Mouse (Mus musculus) cerebellum, adult 18-20 months (tissue): Measurements from ENCODE around the gene Ccdc124.
"Not testable (repeated sequence)": the region's sequence is repeated elsewhere in the genome, so short reads cannot be mapped to it uniquely, and the experiment has no call there.

ENCODE experiments used
- DNase-seq, 2 experiments: peaks; one replicate each; pipeline ENCODE4 v3.0.0; 2021

Ccdc124 gene

DNA sequence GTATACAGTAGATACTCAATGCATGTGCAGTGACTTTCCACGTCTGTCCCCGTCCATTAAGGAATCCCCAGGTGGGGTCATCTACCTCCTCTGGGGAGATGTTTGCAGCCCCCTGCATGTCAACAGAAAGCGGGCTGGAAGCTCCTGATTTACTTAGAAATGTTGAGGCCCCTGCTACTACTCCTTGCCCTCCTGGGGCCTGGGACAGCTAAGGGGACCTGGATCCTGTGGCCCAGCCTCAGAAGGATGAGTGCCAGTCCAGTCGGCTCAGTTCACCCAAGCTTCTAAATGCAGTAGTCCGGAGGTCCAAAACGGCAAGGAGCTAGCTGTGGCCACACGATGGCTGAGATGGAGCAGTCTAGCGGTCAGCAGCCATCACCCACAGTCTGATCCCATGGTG lies 29.8 kb downstream of the Ccdc124 start:
- no peak for DNase-seq

DNA sequence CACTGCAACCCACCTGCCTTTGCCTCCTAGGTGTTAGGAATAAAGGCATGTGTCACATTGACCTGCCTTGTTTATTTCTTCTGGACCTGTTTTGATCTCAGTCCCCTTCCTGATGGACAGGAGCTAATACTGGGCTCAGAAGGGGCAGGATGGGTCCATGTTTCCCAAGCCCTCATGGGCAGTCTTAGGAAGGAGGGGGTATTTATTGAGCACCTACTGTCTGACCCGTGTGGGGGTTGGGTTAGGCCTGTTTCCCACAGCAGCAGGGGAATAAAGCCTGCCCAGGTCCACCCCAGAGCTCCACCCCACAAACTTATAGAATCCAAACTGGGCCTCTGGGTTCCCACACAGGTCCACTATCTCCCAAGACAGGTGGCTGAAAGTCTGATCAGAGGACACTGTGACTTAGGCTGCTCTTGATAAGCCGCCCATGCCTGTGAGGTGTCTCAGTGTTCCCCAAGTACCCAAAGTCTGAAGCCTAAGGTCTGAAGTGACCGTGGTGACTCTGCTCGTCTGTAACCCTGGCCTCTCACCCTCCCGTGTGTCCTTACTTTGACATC lies 30.4 kb downstream of the Ccdc124 start:
- no peak for DNase-seq

DNA sequence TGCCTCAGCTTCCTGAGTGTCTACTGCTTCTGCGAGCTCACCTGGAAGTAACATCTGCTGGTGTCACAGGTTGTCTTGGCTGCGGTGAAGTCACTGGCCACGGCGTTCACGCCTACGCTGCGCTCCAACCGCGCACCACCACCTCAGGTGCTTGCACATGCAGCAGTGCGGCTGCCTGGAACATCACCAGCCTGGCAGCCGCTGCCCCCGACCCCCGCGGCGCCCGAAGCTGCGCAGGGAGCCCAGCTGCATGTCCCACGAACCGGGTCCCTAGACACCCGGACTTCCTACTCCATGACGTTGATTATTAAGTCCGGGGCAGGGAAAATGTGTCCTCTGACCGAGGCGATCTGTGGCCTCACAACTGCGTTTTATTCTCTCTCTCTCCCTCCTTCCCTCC lies 31.3 kb downstream of the Ccdc124 start:
- DNase-seq = no peak

DNA sequence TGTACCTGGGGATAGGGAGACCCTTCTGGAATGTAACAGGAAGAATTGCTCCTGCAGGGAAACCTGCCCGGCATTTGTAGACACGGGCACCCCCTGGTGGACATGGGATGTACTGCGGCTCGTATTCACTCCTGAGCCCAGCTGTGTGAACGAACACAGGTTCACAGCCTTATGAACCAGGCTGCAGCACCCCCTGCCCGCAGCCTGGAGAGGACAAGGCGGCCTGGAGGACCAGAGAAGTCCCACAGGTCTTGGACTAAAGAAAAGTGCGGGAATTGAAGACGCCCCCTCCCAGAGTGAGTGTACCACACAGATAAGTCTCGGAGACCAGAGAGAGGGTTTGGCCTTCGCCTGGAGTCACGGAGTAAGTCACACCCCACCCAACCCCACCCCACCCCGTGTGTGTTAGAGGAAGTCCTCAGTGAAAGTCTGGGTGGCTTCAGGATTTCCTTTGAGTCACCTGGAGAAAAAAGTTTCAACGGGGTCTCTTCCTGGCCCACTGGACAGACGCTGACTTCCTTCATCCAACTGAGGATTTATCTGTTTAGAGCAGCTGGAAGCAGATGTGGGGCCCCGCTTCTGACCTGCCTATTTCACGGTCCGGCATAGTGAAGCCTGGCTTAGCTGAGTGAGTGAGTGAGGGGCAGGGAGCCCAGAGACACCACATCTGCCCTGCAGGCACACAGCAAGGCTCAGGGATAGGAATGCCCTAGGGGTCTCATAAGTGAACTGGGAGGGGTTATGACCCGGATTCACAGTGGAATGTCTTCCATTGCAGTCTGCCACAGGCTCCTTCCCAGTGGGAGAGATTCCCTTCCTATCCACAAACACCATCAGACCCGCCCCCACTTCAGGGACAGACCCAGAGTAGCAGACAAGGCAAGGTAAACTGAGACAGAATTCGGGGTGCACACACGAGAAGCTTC lies 32.3 kb downstream of the Ccdc124 start:
- peak; percentile 83 to 94 for DNase-seq

DNA sequence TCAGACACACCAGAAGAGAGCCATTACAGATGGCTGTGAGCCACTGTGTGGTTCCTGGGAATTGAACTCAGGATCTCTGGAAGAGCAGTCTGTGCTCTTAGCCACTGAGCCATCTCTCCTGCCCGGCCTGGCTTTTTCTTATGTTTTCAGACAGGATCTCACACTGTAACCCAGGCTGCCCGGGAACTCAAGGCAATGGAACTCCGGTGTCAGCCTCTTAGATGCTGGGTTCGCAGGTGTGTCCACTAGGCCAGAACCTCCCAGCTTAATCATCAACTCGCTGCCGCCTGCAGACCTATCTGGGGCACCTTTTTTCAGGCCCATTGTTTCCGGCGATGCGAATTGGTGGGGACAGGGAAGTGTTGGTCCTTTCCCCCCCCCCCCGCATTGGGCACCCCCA lies 33.1 kb downstream of the Ccdc124 start:
- no peak for DNase-seq

DNA sequence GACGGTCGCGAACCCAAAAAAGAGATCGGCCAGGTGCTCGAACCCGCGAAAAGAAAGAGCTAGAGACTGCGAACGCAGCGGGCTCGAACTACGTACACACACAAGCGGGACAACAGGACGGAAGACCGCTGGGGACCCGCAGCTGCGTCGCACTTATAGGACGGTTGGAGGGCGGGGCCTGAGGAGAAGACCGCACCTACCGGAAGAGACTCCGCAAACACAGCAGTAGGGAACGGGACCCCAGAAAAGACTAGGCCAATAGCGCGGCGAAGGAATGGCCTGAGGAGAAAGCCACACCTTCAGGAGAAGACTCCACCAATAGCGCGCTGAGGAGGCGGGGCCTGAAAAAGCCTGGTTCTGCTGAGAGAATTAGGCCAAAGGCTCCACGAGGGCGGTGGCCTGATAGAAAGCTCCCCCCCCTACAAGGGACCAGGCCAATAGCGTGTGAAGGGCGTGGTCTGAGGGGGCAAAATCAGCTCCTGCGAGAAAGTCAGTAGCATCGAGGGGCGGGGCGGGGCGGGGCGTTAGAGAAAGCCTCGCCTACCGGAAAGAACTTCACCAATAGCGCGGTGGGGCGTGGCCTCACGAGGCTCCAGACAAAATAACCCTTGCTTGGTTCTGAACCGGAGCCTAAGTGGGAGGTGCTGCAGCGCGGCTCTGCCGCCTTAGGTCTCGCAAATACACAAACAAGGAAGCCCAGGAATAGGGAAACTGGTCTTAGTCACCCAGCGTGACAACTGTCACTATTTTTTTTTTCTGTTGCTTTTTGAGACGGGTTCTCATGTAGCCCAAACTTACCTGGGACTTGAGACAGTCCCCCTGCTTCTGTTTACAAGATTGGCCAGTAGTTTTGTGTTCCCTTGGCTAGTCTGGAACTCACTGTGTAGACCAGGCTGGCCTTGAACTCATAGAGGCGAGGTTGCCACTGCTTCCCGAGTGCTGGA lies 34.1 kb downstream of the Ccdc124 start, which contains the start of gene Arrdc2:
TSS of gene Arrdc2 (minus strand) at position 313 of the 944 bp plus-strand sequence.
- DNase-seq = peak; percentile 94 to 100

DNA sequence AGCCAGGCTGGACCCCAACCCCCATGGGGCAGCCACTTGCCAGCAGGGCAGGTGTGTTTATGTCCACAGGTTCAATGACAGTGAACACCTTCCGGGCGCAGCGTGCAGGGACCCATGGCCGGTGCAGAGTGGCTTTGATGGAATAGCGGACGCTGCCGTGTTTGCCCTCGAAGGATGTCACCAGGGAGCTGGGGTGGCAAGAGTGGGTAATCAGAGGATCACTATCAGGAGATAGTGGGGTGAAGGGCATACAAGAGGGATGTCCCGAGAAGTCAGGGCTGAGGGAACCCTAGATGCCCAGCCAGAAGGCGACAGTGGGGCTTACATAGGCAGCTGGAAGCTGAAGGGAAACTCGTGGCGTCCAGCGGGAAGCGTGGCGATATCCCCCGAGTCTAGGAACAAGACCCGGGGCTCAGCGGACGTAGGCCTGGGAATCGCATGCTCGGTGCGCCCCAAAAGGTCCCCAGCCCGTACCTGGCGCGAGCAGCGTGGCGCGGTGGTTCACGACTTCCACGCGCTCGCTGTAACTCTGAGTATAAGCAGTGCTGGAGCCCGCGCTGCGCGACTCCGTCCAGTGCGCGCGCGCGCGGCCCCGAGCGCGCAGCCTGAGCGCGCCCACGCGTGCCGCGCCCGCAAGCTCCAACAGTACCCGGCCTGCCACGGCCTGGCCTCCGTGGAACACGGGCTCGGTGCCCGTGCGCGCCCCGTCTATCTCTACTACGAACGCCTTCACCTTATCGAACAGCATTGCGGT lies 34.9 kb downstream of the Ccdc124 start:
- DNase-seq = peak; percentile 42 to 80

DNA sequence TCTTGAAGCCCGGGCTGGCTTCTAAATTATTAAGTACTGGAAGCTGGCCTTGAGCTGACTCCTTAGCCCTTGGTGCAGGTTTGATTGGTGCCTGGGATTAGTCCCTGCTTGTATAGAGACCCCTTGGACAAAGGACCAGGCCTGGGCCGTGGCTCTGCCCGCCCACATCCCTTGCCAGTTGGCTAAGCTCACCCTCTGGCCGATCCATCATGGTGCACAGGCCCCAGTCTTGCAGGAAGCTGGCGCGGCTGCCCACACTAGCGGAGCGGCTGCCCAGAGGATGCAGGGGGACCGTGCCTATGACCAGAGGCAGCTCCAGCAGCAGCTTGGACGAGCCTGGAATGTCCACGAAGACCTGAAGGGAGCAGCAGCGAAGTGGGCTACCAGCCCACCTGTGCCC lies 37.1 kb downstream of the Ccdc124 start:
- no peak for DNase-seq

DNA sequence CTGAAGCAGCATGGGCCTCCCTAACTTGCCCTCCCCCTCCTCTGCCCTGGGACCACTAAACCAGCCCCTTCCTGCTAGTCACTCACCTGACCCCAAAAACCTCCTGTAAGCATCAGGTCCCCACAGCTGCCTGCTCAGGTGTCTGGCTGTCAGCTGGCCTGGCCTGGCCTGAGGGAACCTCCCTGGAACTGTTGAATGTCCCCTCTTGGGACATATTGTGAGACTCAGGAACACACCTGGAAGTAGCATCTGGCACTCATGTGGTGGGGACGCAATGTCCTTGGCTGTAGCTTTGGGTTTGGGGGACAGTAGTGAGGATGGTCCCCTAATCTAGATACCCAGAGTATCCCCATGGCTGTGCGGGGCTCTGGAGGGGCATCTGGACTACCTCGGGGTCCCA lies 39.7 kb downstream of the Ccdc124 start:
- no peak for DNase-seq

DNA sequence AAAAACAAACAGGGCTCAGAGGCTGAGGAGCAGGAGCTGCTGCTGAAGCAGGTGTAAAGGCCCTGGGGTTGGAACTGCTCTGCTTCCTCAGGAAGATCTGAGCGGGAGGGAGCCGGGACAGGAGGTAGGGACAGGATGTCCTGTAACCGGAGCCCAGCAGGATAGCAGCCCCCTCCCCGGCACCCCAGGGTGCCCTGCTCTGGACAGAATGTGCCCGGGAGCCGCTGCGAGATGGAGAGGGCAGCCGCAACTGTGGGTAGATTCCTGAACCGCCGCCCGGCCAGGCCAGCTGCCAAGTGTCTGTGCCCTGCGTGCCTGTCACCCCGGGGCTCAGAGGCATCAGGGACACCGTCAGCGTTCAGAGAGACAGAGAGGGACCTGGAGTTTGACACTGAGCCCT lies 40.2 kb downstream of the Ccdc124 start:
- peak; percentile 46 to 52 for DNase-seq

DNA sequence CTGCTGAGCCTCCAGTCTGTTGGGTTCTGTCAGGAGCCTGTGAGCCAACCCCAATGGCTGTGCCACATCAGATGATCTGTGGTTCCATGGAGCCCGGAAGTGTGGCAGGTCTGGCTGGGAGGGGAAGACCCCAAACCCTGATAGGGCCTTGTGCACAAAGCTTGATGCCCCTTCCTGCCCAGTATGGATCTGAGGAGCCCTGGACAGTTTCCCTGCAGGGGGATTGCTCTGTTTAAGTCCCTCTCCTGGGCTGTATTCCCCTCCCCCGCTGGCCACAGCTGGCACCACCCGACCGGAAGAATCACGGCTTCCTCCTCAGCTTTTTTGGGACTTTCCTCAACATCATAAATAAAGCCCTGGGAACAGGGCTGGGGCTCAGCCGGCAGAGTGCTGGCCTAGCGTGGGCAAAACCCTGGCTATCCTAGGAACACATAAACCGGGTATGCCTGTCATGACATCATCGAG lies 40.7 kb downstream of the Ccdc124 start:
- DNase-seq = no peak

DNA sequence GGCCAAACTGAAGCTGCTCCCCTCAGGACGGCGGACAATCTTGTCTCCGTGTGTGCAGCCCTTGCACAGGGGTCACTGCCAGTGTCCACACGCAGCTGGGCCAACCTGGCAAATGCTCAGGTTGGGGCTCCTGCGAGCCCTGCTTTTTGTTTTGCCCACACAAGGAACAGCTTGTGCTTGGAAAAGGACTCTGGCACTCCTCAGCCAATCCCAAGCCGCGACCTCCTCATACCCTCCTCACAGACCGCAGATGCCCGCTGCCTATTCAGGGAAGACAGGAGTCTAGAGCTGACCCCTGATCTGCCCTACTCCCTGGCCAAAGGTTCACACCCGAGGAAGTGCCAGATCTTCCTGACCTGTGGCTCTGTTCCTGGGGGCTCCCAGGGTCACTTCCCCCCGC lies 41.4 kb downstream of the Ccdc124 start:
- DNase-seq = no peak

DNA sequence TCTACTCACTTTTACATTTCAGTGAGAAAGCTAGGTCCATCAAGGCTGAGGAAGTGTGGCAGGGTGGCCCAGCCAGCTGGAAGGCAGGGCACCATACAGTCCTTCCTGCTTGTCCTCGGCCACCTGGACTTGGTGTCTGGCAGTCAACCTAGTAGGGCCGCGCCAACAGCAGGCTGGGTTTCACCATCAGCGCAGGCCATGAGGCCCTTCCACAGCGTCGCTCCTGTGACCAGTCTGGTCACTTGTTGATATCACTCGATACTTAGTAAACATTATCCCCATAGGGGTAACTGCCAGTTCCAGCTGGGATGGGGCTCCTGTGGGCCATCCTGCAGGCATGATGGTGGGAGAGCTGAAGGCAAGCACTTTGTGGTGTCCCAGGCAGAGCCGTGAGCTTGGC lies 42.2 kb downstream of the Ccdc124 start:
- no peak for DNase-seq

DNA sequence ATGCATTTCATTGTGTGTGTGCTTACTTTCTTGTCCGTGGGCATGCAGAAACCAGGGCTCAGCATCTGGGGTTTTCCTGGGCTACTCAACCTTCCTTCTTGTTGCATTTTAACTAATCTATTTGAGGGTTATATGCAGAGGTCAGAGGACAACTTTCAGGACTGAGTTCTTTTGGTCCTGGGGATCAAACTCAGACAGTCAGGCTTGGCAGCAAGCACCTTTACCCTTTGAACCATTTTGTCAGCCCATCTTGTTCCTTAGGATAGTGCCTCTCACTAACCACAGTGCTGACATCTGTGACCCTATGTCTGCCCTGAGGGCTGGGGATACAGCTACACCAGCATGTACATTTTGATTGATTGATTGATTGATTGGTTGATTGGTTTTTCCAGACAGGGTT lies 45.9 kb downstream of the Ccdc124 start:
- DNase-seq = no peak

DNA sequence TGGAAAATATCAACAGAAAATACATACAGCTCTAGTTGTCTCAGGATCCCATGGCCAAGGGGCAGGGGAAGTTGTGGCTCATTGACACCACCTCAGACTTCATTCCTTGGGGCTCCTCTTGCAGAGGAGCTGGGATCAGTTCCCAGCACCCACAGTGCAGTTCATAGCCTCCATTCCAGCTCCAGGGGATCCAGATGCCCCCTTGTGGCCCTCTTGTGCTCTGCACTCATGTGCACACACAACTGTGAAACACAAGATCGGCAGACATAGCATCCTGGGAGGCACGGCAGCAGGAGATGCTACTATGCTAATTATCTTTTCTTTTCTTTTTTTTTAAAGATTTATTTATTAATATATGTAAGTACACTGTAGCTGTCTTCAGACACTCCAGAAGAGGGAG lies 46.7 kb downstream of the Ccdc124 start:
- no peak for DNase-seq

DNA sequence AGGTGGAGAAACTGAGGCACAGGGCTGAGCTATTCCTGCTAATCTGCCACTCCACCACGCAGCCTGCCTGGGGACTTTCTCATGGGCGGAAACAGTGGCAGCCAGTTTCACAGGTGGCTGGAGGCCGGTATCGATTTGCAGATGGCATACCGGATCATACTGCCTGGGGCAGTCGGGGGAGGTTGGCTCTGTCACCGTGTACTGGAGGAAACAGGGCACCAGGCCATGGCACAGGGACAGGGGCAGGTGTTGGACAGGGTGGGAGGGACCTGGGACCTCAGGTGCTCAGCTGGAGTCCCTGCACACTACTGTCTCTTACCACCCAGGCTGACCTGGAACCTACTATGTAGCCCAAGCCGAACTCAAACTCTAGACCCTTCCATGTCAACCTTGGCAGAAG lies 47.9 kb downstream of the Ccdc124 start:
- DNase-seq = no peak

DNA sequence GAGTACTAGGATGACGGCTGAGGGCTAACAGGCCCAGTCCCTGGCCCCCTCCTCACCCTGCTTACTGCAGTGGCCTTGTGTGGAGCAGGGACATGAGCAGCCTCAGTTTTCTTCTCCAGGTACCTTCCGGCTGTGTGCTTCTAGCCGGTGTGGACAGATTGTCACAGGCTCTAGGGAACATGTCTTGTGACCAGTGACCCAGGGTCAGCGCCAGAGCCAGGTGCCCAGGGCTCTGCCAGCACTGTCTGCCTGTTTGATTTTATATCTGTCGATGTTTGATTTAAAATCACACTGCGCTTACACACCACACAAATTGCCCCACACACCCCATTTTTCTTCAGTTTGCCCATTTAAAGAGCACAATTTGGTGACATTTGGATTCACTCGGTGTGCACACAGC lies 49.9 kb downstream of the Ccdc124 start:
- DNase-seq = no peak

DNA sequence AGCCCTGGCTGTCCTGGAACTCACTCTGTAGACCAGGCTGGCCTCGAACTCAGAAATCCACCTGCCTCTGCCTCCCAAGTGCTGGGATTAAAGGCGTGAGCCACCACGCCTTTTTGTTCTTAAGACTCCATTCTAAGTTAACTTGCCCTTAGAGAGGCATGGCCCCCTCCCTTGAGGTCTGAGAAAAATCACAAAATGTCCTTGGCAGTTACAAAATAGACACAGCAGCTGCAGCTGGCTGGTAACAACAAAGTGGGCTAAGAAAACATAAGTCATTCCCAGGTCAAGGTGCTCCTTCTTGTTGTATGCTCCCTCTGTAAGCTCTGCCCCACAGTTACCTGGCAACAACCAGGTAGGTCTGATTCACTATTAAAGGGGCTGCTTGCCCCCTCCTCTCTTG lies 51.1 kb downstream of the Ccdc124 start:
- not testable (repeated sequence) for DNase-seq

DNA sequence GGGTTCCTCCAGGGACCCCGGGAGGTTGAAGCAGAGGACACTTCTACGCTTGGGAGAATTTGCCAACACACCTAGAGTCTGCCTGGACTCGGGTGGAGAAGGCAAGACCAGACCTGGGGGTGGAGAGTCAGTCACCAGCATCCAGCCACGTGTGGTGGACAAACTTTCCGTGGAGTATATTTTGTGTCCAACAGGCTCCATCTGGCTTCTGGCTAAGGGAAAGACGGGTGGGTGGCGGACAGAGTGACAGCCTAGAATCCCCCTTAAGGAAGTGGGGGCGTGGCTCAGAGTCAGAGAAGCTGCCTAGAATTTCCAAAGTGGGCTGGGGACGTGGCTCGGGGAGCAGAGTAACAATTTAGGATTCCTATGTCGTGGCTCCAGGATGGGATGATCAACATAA lies 51.7 kb downstream of the Ccdc124 start:
- DNase-seq = no peak

DNA sequence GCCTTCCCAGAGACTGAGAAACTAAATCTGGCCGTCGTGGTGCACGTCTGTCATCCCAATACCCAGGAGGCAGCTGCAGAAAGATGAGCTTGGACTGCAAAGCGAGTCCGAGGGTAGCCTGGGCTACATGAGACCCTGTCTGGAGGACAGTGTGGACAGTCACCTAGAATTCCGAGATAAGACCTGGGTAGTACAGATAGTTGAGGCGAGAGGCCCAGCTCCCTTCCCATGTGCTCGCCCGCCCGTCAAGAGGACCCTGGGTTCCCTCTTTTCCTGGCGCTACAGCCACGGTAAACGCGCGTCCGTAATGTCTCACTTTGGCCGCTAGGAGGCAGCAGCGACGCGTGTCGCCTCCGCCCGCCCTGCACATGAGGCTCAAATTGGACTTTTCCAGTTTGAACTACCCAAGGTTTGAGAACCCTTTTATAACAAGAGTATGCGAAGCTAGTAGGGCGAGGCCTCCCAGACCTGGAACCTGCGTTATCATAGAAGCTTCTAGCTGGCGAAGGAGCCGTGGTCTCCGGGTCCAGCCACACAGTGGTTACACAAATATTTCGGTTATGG lies 52.3 kb downstream of the Ccdc124 start:
- peak; percentile 52 to 81 for DNase-seq

DNA sequence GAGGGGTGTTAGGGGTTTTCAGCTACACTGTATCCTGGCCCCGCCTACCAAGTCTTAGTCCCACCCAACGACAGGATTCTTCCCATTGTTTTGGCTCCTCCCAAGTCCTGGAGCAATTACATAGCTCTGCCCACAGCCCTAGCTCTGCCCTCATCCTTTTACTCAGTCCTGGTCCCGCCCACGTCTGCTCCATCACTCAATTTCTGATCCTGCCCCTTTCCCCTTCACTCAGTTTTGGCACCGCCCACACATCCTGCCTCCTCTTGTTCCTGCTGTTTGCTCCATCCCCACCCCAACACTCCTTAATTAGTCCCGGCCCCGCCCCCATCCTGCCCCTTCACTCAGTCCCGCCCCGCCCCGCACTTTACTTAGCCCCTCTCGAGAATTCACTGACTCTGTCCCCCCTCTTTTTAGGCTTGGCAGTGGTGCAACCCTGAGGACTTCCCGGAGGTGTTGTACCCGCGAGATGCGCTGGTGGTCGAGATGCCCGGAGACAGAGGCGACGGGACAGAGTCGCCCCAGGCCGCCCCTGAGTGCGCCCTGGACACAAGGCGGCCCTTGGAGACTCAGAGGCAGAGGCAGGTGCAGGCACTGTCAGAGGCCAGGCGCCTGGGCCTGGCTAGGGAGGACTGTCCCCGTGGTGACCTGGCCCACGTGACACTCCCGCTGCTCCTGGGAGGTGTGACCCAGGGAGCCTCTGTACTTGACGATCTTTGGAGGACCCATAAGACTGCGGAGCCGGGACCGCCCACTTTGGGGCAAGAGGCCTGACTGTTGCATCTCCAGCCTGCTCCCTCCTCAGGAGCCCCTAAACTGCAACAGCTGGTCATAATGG lies 53.4 kb downstream of the Ccdc124 start:
- DNase-seq = peak in 1 of 2 experiments; percentile 34
